Mouse (Mus musculus) heart, adult 2 months (tissue): ENCODE measurements around the gene Aagab. TPM values are rescaled to one million over a fixed set of nuclear protein-coding genes. Genes with fewer than 3 reads are reported as not detected.

Experiments used
- DNase-seq, 2 experiments: peaks; one replicate each; pipeline ENCODE4 v3.0.0; 2021
- H3K27ac ChIP-seq: fragments of 200-600 bp; 2 replicates; pipeline ENCODE4 v1.8.1; 2022
- H3K27me3 ChIP-seq: fragments of 200-500 bp; 2 replicates; pipeline ENCODE4 v1.6.1; 2012; ENCODE audit warnings: mild to moderate bottlenecking, low read length, inconsistent platforms, mixed read lengths; ENCODE audit not compliant: control insufficient read depth, insufficient read depth
- H3K36me3 ChIP-seq: fragments of 200-500 bp; 2 replicates; pipeline ENCODE4 v1.6.1; 2012; ENCODE audit warnings: low read length, inconsistent platforms; ENCODE audit not compliant: control insufficient read depth, insufficient read depth
- H3K4me1 ChIP-seq: fragments of 200-500 bp; 2 replicates; pipeline ENCODE4 v1.6.1; 2011; ENCODE audit warnings: low read length; ENCODE audit not compliant: control insufficient read depth, insufficient read depth
- H3K4me3 ChIP-seq: fragments of 200-600 bp; 2 replicates; pipeline ENCODE4 v1.8.1; 2022
- H3K79me2 ChIP-seq: fragments of 200-500 bp; replicated peaks from 2 replicates; pipeline ENCODE4 v1.6.1; 2012; ENCODE audit warnings: mild to moderate bottlenecking, inconsistent platforms, low read length, moderate library complexity, mixed read lengths; ENCODE audit not compliant: control insufficient read depth, insufficient read depth
- H3K9ac ChIP-seq: fragments of 200-500 bp; 2 replicates; pipeline ENCODE4 v1.6.1; 2012; ENCODE audit warnings: low read depth, mild to moderate bottlenecking, control low read depth, inconsistent platforms, low read length, mixed read lengths
- CTCF ChIP-seq: fragments of 200-600 bp; IDR thresholded peaks from 2 replicates; pipeline ENCODE4 v1.8.1; 2022; ENCODE audit warnings: antibody characterized with exemption, mild to moderate bottlenecking, moderate library complexity
- EP300 ChIP-seq: fragments of 200-500 bp; IDR thresholded peaks from 2 replicates; pipeline ENCODE4 v1.6.1; 2011; ENCODE audit warnings: low read depth, low read length, control low read depth; ENCODE audit not compliant: insufficient read depth
- POLR2A ChIP-seq: fragments of 200-500 bp; IDR thresholded peaks from 2 replicates; pipeline ENCODE4 v1.6.1; 2011; ENCODE audit warnings: mild to moderate bottlenecking, low read depth, low read length, control low read depth; ENCODE audit not compliant: insufficient read depth
- WGBS: fragments of 180-500 bp; shearing (Covaris S2); methylation state at CpG from one replicate; pipeline ENCODE4 v1.1.7; 2018; 5-methylcytosine and 5-hydroxymethylcytosine counted together
- intact Hi-C: fragments of 180-260 bp; cut with DNase I; formaldehyde crosslinking; loops from one replicate; pipeline ENCODE4 v1.15.1; 2025
- polyA plus RNA-seq: library from polyadenylated mRNA; depleted of rRNA; stranded (reverse); fragments of >200 nt; gene quantifications from 2 replicates; pipeline ENCODE4 v1.2.3, GENCODE M21; 2012
- total RNA-seq, 2 experiments: library from RNA; stranded (reverse); gene quantifications; 2 replicates each; pipeline ENCODE4 v1.2.3; 2021

The Aagab gene
- total and polyA plus RNA-seq, 3 experiments, result 6.8 to 19.2 (median 17.0) TPM

DNA sequence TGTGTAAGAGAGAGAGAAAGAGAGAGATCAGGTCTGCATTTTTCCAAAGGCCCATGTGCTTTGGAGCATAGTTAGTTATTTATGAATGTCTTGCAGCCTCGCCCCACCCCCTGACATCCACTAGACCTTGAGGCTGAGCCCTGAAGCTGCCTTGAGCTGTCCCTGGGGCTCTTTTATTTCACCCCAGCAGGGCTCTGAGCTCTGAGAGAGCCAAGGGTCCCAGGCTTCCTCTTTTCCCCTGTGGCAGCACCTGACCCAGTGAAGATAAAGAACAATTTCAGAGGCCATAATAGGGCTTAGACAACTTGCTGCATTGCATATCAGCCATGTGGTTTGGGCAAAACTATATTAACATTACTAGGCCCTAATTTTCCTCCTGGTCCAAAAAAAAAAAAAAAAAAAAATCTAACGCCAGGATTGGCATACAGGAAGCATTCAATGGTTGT, 61.9 kb downstream of the Aagab start:
- Histone ChIP-seq H3K36me3 (no peaks in the 10 kb centered on the region), H3K79me2 (no peaks in the 10 kb centered on the region), H3K27me3 (no peaks in the 10 kb centered on the region), H3K9ac (no peak overlapping the region), H3K27ac (no peak overlapping the region), H3K4me1 (peaks cover 16% of the 10 kb centered on the region), H3K4me3 (no peak overlapping the region)
- TF ChIP-seq CTCF (no peak), POLR2A (no peak), EP300 (no peak)
- DNase-seq, result no peak
- intact Hi-C loops, result no loop called here
- WGBS, result 78% methylated on average over 2 of the region's 2 CpGs

DNA sequence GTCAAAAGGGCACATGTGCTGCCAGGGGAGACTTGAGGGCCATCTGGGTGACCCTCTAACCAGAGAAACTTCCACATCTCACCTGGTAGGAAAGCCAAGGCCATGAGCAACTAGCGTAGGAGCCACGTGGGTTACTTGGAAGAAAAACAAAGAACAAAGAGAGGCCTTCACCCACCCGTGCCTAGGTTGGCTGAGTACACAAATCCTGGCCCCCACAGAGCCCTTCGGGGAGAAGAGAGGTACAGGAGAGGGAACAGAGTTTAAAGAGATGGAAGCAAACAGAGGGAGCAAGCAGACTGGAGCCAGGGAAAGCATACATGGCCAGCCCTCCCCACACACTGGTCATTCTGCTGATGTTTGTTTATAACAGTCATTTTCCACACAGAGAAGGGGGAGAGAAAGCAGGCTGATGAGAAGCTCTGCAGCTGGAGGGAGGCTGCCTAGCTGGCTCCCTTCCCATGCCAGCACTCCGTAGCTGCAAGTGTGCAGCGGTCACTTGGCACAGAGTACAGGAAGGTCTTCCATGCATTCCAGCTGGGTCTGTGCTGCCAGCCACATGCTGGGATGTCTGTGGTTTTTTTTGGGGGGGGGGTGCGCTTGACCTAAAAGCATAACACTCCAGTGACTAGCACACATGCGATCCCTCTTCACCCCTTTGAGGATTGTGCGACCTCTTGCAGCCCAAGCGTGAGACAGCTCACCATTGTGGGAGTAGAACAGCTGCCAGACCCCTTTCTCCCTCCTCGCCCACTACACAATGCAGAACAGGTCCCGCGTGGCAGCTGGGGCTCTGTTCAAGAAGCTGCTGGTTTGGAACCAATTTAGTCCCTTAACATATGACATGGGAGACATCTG, 62.6 kb downstream of the Aagab start:
- Histone ChIP-seq H3K4me3 (no peak overlapping the region), H3K9ac (no peak overlapping the region), H3K4me1 (peaks cover 15% of the 10 kb centered on the region), H3K27me3 (no peaks in the 10 kb centered on the region), H3K27ac (no peak overlapping the region), H3K36me3 (no peaks in the 10 kb centered on the region), H3K79me2 (no peaks in the 10 kb centered on the region)
- TF ChIP-seq POLR2A (no peak), CTCF (no peak), EP300 (no peak)
- 64% methylated on average over 13 of the region's 13 CpGs for WGBS
- no peak for DNase-seq
- intact Hi-C loops, result loop anchor here (5.0 kb wide), 1 partner anchor 42 kb away; no protein-coding TSS in a partner anchor

DNA sequence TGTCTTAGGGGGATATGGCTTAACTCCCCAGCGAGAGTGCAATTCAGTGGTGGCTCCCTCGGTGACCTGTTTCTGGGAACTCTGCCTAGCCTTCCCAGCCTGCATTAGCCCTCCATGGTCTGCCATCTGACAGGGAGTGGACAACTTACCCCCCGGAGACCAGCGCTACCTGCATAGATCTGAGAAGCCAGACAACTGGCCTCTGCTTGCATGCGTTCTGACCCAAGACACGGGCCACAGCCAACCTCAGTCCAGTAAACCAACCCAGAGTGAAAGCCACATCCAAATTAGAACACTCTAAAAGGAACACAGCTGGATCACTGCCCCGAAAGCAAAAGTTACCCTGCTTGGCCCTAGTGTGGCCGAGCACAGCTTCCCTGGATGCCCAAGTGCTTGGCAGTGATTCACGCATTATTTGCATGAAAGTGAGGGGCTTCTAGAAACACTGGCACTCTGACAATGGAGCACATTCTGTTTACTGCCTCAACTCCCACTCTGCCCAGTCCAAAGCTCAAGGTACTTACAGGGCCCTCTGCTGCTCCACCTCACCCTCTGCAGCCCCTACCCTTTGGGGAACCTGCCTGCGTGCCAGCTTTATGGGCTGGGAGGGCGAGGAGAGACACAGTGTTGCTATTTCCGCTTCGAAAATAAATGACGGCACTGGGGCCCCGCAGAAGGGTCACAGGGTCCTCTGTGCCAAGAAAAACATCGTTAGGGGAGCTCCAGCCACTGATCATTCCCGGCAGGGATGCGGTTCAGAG, 64.3 kb downstream of the Aagab start:
- TF ChIP-seq POLR2A (no peak), EP300 (0 out of 2 replicates have a peak, but pooled peaks have one; percentile 30)
- 35% methylated on average over 18 of the region's 18 CpGs for WGBS
- intact Hi-C loops, result loop anchor here (5.0 kb wide), 1 partner anchor 41 kb away; no protein-coding TSS in a partner anchor
- H3K27me3 ChIP-seq, result no peaks in the 10 kb centered on the region
- no peaks in the 10 kb centered on the region for H3K79me2 ChIP-seq
- H3K27ac ChIP-seq, result peak overlapping the region; percentile 68
- 0 out of 2 replicates have a peak overlapping the region, but pooled peaks have one; percentile 9 for H3K9ac ChIP-seq
- H3K4me1 ChIP-seq, result peaks cover 15% of the 10 kb centered on the region
- 0 out of 2 replicates have a peak overlapping the region, but pooled peaks have one; percentile 2 for H3K4me3 ChIP-seq
- H3K36me3 ChIP-seq, result no peaks in the 10 kb centered on the region
- peak; percentile 60 to 65 for DNase-seq

DNA sequence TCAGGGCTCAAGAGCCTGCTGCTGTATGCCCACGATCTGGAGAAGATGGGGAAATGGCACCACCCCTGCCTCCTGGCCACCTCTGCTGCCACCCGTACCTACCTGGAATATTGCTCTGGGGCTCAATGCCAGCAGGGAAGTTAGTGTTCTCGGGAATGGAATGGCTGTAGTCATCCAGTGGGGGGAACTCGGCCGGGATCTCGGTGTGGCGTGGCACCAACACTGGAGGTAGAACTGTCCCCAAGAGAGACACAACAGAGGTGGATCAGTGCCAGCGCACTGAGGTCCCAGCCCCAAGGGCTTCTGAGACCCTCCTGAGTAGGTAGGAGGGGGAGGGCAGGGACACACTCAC, 64.9 kb downstream of the Aagab start:
- TF ChIP-seq CTCF (no peak), EP300 (no peak), POLR2A (no peak)
- Histone ChIP-seq H3K4me3 (no peak overlapping the region), H3K9ac (no peak overlapping the region), H3K36me3 (no peaks in the 10 kb centered on the region; the same call in 1 of the 2 replicates), H3K4me1 (peaks cover 18% of the 10 kb centered on the region), H3K27ac (peak overlapping the region; percentile 68), H3K79me2 (no peaks in the 10 kb centered on the region), H3K27me3 (no peaks in the 10 kb centered on the region)
- no peak for DNase-seq
- intact Hi-C loops, result loop anchor here (5.0 kb wide), 1 partner anchor 40 kb away; no protein-coding TSS in a partner anchor
- WGBS, result 55% methylated on average over 8 of the region's 8 CpGs

DNA sequence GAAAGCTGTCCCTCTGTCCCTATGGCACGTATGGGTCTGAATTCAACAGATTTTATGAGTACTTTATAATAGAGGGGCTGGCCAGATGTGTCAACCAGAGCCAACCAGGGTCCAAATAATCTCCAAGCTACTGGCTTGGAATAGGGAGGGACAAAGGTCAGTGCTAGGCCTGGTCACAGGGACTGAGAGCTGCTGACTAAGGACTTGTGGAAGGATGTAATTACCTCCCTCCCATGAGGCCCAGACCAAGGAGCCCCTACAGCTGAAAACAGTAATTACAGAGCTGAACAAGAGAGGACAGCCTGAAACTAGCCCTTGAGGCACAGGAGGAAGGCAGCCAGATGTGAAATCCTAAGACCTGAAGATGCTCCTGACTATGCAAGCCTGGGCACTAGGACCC, 66.2 kb downstream of the Aagab start:
- TF ChIP-seq EP300, result no peak
- no peak for TF ChIP-seq POLR2A
- H3K4me3 ChIP-seq, result no peak overlapping the region
- DNase-seq, result no peak
- H3K79me2 ChIP-seq, result no peaks in the 10 kb centered on the region
- peaks cover 27% of the 10 kb centered on the region for H3K4me1 ChIP-seq
- no peaks in the 10 kb centered on the region for H3K27me3 ChIP-seq
- 94% methylated on average over 1 of the region's 1 CpGs for WGBS
- no peaks in the 10 kb centered on the region; the same call in 1 of the 2 replicates for H3K36me3 ChIP-seq
- intact Hi-C loops, result loop anchor here (5.0 kb wide), 1 partner anchor 39 kb away; no protein-coding TSS in a partner anchor
- H3K27ac ChIP-seq, result no peak overlapping the region
- no peak overlapping the region for H3K9ac ChIP-seq

DNA sequence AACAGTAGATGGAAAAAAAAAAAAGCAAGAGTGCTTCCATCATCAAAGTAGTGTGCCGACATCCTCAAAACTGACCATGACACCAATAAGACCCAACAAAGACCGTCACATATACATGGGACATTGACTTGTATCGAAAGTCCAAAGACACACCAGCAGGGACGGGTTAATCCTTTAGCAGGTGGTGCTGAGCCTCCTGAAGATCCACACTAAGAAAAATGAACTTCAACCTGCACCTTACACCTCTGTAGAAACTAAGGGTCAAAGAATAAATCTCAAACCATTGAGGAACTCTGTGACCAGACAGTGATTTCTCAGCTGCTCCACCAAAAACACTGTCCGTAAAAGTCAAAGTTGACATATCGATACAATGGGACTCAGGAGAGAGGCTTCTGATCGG, 67.4 kb downstream of the Aagab start:
- no peak for DNase-seq
- 98% methylated on average over 7 of the region's 7 CpGs for WGBS
- no peak overlapping the region for H3K27ac ChIP-seq
- no peaks in the 10 kb centered on the region for H3K79me2 ChIP-seq
- intact Hi-C loops, result loop anchor here (5.0 kb wide), 2 partner anchors 37 to 87 kb away; partner anchors contain the start of gene Smad3
- no peak for TF ChIP-seq POLR2A
- TF ChIP-seq CTCF, result no peak
- TF ChIP-seq EP300, result no peak
- no peak overlapping the region for H3K4me3 ChIP-seq
- no peak overlapping the region for H3K9ac ChIP-seq
- H3K4me1 ChIP-seq, result peaks cover 28% of the 10 kb centered on the region
- H3K27me3 ChIP-seq, result no peaks in the 10 kb centered on the region
- H3K36me3 ChIP-seq, result no peaks in the 10 kb centered on the region; the same call in 1 of the 2 replicates
